Mouse (Mus musculus) thymus, postnatal 25 days (tissue): ENCODE measurements around the gene Spag9.

Source experiments
- DNase-seq: peaks from one replicate; pipeline ENCODE4 v3.0.0; 2022

Spag9 gene

DNA sequence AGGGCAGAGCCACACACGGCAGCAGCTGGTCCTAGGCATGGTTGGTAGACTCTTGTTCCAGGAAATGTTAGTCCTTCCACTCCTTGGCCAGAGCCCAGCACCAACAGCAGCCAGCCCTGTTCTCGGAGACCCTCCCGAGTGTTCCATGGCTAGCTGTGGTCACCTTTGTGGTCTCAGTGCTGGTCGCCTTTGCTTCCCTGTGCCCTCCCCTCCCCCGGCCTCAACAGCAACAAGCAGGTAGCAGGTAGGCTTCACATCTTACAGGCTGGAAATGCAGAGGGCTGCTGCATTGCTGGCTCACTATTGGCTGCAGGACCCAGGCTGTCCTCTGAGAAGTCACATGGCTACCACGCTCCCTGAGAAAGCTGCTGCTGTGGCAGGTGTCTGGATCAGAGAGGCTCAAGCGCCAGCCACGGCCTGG lies 139.7 kb downstream of the Spag9 start:
- no peak for DNase-seq

GRCm38 (mm10) chr11:94136656-94137055 lies 140.8 kb downstream of the Spag9 start:
- DNase-seq: no peak

DNA sequence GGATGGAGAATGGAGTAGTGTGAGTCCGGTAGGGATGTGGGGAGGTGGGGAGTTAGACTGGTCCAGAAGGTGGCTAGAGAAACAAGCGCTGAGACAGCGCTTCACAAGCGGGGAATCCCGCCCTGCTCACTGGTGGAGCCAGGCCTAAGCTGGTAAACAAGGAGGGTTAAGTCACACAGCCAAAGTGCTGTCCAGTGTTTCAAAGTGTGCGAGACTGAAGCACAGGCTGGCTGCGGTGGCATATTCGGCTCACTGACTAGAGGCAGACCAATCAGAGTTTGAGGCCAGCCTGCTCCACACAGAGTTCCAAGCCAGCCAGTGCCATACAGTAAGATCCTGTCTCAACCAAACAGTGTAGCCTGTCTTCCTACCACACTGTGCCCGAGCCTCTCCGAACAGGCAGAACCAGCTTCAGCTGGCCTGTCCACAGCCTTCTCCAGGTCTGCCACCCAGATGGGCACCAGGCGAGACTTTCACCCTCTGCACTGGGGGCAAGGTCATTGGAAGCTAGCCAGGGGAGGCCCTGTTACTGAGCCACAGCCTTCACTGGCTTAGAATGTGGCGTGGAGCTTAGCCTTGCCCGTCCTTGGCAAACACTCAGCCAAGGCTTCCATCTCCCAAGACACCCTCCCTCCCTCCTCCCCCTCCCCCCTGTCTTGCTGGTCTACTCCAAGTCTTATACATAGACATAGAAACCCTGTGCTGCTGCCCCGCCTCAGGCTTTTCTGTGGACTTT lies 141.6 kb downstream of the Spag9 start:
- DNase-seq: no peak

DNA sequence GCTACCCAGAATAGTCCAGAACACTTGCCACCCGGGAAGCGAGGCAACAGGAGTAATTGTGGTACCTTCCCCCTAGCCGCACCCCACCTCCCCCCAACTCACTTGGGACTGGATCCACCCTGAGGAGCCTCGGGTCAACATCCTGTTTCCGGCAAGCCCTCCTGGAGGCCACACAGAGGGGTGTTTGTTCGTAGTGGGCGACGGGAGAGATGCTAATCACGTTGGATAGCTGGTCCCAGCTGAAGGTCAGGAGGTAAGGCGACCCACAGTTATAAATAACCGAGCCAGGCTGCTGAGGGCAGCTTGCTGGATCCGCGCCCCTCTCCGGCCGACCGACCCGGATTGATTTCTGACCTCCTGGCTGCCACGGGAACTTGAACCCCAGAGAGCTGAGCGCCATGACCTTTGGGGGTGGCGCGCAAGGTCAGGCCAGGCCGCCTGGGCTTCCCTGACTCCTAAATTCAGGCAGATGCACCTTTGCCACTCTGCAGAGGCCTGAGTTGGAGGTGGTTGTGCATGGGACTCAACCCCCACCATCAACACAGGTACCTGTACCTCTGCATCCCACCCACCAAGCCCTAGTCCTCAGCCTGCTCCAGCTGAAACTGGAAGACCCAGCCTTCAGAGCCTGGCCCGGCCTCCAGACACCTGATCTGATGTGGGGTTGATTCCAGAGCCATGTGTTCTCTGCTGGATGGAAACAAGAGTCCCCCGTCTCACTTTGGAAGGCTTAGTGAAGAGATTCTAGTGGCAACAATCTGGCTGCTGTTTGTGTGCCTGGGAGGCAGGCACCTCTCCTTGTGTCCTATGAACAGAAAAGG lies 142.7 kb downstream of the Spag9 start:
- no peak for DNase-seq

GRCm38 (mm10) chr11:94139232-94139620 lies 143.3 kb downstream of the Spag9 start:
- DNase-seq: no peak

DNA sequence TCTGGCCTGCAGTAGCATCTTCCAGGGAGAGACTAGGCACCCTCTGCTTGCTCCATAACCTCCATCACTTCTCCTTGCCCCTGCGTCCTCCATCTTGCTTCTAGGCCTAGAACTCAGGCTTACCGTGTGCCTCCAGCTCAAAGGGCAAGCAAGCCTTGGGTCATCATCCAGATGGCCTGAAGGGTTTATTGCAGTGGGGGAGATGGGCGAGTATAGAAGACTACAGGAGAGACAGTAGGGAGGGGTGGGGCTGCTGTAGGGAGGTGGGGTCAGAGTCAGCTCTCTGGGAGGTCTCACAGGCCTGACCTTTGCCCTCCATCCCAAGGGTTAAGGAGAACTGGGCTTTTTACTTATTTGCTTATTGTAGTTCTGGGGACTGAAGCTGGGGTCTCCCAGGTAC lies 144.6 kb downstream of the Spag9 start:
- DNase-seq: no peak

- no peak for DNase-seq
Measured at GRCm38 (mm10) chr11:94141564-94141963, 145.7 kb downstream of the Spag9 start.

GRCm38 (mm10) chr11:94143336-94143735 lies 147.4 kb downstream of the Spag9 start:
- no peak for DNase-seq

GRCm38 (mm10) chr11:94144771-94145539 lies 149.1 kb downstream of the Spag9 start:
- DNase-seq: no peak

DNA sequence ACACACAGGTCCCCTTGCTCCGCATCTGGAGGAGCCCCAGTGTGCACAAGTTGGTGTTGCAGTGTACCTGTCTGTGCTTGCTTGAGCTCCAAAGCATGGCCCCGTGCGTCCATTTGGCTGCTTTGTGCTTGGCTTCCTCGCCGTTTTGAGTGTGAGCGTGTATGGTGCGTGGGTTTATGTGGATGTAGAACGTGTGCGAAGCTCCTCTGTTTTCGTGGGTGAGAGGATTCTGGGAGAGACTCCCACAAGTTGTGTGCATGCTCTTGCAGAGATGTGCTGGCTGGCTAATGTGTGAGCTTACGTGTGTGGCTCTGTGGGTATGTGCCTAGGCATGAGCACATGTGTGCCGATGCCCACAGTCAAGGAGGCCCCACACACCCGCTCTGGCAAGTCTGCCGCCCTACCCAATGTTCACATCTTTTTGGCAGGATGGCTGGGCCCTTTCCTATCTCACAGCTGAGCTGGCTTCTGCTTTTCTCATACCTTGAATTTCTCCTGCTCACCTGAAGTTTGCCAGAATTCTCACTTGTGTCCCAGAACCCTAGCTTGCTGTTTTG lies 150.2 kb downstream of the Spag9 start:
- DNase-seq: no peak

DNA sequence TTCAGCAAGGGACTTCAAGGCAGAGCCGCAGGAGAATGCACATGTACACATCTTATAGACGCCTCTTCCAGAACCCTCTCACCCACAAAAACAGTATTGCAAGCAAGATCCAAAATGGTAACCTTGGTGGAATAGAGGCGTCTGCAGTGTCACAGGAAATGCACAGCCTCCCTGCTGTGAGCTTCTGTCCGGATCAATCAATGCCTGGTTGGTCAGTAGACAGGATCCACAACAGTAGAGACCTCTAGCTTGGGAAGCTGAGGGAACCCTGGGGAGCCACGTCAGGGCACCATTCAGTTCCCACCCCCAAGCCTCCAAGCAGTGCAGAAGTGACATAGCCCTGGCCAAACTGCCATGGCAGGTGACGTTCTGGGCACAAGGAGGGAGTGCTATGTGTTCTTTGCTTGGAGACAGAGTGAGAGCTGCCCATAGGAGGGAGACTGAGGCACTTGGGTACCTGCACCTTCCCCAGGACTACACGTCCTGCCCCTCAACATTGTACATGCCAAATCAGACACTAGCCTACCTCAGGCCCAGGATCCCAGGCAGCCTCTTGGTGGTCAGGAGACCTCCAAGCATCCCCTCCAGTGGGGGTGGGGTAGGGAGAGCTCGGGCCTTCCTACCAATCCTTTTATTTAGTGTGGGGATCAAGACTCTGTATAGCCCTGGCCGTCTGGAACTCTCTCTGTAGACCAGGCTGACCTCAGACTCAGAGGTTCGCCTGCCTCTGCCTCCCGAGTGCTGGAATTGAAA lies 151.0 kb downstream of the Spag9 start:
- no peak for DNase-seq

GRCm38 (mm10) chr11:94148105-94148696 lies 152.3 kb downstream of the Spag9 start:
- no peak for DNase-seq

DNA sequence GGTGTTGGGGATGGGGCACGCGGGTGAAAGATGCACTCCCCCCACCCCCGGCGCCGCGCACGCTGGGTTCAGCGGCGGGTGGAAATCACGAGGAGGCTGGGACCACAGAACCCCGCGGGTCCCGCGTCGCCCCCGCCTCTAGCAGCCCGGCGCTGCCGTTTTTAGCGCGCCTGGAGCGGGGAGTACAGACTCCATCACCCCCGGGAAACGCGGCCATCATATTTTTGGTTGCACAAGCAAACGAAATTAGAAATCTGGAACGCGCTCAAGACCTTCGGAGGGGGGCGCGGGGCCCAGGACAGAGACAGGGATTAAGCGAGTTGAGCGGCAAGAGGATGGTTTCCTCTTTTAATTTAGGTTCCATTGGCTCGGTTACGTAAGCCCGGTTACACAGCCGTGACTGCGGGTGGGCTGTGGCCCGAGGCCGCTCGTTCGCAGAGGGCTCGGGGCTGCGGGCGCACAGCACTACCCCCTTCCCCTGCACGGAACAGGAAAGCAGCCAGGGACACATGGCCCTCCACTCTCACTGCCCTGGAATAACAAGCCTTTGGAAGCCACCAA lies 153.1 kb downstream of the Spag9 start:
- DNase-seq: peak; percentile 11

DNA sequence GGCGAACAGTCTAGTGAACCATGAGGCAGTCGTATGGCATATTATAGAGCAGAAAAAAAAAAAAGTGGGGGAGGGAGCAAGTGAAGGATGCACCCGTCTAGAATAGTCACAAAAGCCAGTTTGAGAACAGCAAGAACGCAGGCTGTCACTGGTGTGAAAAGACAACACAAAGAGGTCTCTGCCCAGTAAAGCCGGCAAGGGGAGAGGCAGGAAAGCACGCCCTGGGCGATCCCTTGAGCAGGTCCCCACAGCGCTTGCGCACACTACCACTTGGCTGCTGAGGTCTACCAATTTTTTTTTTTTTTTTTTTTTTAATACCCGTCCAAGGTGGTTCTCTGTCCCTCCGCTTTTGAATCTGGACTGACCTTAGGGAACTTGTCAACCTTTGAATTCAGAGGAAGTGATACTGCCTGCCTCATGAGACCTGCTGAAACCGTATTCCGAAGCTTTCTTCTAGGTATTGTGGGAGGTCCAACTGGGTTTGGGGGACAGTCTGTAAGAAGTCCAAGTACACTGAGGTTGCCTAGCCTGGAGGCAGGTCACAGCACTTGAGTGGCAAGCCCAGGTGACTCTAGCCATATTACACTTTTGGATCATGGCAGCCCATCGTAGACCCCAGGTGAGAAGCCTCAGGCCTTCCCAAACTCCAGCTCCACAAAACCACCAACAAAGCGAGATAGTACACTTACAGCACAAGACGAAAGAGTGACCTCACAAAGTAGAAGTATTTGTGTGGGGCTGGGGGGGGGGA lies 153.8 kb downstream of the Spag9 start:
- no peak for DNase-seq

GRCm38 (mm10) chr11:94150519-94151470 lies 154.9 kb downstream of the Spag9 start:
- no peak for DNase-seq

DNA sequence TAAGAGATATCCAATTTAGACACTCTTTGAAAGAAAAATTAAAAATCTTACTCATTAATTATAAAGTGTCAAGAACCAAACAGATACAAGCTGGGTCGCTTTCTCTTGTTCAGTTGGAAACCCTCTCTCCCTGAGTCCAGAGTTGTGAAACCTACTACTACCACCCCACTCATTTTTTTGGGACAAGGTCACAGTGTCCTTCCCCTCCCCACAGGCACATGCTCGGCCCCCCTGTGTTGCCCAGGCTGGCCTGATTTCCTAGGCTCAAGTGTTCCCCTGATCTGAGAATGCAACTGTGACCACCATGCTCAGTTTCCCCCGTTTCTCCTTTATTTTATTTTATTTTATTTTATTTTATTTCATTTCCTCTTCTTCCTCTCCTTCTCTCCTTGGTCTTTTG lies 158.3 kb downstream of the Spag9 start:
- DNase-seq: no peak

DNA sequence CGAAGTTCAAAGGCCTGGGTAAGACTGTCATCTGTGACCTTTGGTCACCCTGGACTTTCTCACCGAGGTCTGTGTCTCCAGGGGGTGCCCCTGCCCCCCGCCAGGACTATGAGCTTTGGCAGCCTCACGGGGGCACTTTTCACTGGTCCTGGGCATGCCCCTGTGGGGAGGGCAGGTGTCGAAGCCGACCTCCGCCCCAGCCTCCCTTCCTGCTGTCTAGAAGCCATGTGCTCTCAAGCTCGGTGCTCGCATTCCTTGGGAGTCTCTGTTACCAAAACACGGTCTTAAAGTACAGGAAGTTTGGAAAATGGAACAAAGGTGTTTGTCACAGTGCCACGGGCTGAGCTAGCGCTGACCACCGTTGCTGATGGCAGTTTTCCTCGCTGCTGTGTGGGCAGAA lies 162.6 kb downstream of the Spag9 start:
- no peak for DNase-seq

GRCm38 (mm10) chr11:94159066-94159880 lies 163.4 kb downstream of the Spag9 start:
- DNase-seq: no peak

GRCm38 (mm10) chr11:94159911-94160415 lies 164.1 kb downstream of the Spag9 start:
- no peak for DNase-seq
